Mouse (Mus musculus) limb, embryonic 12.5 days (tissue): ENCODE results near the gene Nkiras2. TPM values are rescaled to one million over a fixed set of nuclear protein-coding genes. Genes with fewer than 3 reads are reported as not detected.

Source experiments
- ATAC-seq: fragments of 200-750 bp; cut with Nextera tagmentation; 2 replicates; pipeline ENCODE4 v1.8.0; 2017; ENCODE audit warnings: low read depth, moderate TSS enrichment; ENCODE audit not compliant: insufficient number of reproducible peaks, insufficient read depth, low FRiP score, low TSS enrichment
- H3K27ac ChIP-seq: fragments of 300-500 bp; sonication (generic); 2 replicates; pipeline ENCODE4 v1.5.1; 2016; ENCODE audit warnings: mild to moderate bottlenecking, moderate library complexity
- H3K27me3 ChIP-seq: fragments of 300-500 bp; sonication (generic); 2 replicates; pipeline ENCODE4 v1.6.1; 2016; ENCODE audit warnings: mild to moderate bottlenecking, moderate library complexity
- H3K36me3 ChIP-seq: fragments of 300-500 bp; sonication (generic); 2 replicates; pipeline ENCODE4 v1.6.1; 2016; ENCODE audit warnings: mild to moderate bottlenecking, moderate library complexity
- H3K4me1 ChIP-seq: fragments of 300-500 bp; sonication (generic); replicated peaks from 2 replicates; pipeline ENCODE4 v1.6.1; 2016
- H3K4me2 ChIP-seq: fragments of 300-500 bp; sonication (generic); 2 replicates; pipeline ENCODE4 v1.6.1; 2016; ENCODE audit warnings: mild to moderate bottlenecking, moderate library complexity
- H3K4me3 ChIP-seq: fragments of 300-500 bp; sonication (generic); replicated peaks from 2 replicates; pipeline ENCODE4 v1.5.1; 2016; ENCODE audit warnings: mild to moderate bottlenecking
- H3K9ac ChIP-seq: fragments of 300-500 bp; sonication (generic); replicated peaks from 2 replicates; pipeline ENCODE4 v1.6.1; 2016; ENCODE audit warnings: mild to moderate bottlenecking, moderate library complexity
- H3K9me3 ChIP-seq: fragments of 300-500 bp; sonication (generic); 2 replicates; pipeline ENCODE4 v1.6.1; 2016; ENCODE audit warnings: mild to moderate bottlenecking, moderate library complexity
- WGBS: fragments of 180-500 bp; shearing (Covaris S2); methylation state at CpG from one replicate; pipeline ENCODE4 v1.1.7; 2016; 5-methylcytosine and 5-hydroxymethylcytosine counted together
- polyA plus RNA-seq: library from polyadenylated mRNA; unstranded; fragments of >200 nt; fragmentation: Nextera tagmentation; extraction: Ambion mirVana; gene quantifications from 2 replicates; pipeline ENCODE4 v1.2.1, GENCODE M21; 2016

Gene Nkiras2
- polyA plus RNA-seq, 1 experiment from 2014 or later, result 80.4 TPM

- Histone ChIP-seq H3K27me3 (no peaks in the 10 kb centered on the region), H3K9me3 (no peaks in the 10 kb centered on the region), H3K4me3 (no peak overlapping the region), H3K9ac (no peak overlapping the region), H3K27ac (no peak overlapping the region), H3K4me1 (no peaks in the 10 kb centered on the region), H3K4me2 (no peak overlapping the region), H3K36me3 (peaks cover 91% of the 10 kb centered on the region)
- WGBS, result 88% methylated on average over 4 of the region's 4 CpGs
- ATAC-seq, result no peak
Observed at GRCm38 (mm10) chr11:100598074-100598473, 21.0 kb upstream of the Nkiras2 start.

- no peak overlapping the region for H3K4me3 ChIP-seq
- H3K9me3 ChIP-seq, result no peaks in the 10 kb centered on the region
- peaks cover 4% of the 10 kb centered on the region for H3K4me1 ChIP-seq
- no peak overlapping the region for H3K27ac ChIP-seq
- WGBS, result 96% methylated on average over 3 of the region's 3 CpGs
- H3K36me3 ChIP-seq, result peaks cover 66% of the 10 kb centered on the region
- no peak for ATAC-seq
- no peak overlapping the region for H3K4me2 ChIP-seq
- H3K9ac ChIP-seq, result no peak overlapping the region
- H3K27me3 ChIP-seq, result no peaks in the 10 kb centered on the region
Observed at GRCm38 (mm10) chr11:100601372-100601771, 17.7 kb upstream of the Nkiras2 start.

- Histone ChIP-seq H3K4me3 (no peak overlapping the region), H3K9me3 (no peaks in the 10 kb centered on the region), H3K27me3 (no peaks in the 10 kb centered on the region), H3K27ac (no peak overlapping the region), H3K4me2 (no peak overlapping the region), H3K9ac (no peak overlapping the region), H3K4me1 (peaks cover 4% of the 10 kb centered on the region), H3K36me3 (peaks cover 61% of the 10 kb centered on the region)
- no peak for ATAC-seq
- 93% methylated on average over 9 of the region's 9 CpGs for WGBS
Observed at GRCm38 (mm10) chr11:100603155-100603554, 15.9 kb upstream of the Nkiras2 start.

GRCm38 (mm10) chr11:100603813-100604212, 15.2 kb upstream of the Nkiras2 start:
- 79% methylated on average over 8 of the region's 8 CpGs for WGBS
- H3K9ac ChIP-seq, result no peak overlapping the region
- H3K4me2 ChIP-seq, result no peak overlapping the region
- peaks cover 61% of the 10 kb centered on the region for H3K36me3 ChIP-seq
- no peak overlapping the region for H3K27ac ChIP-seq
- no peaks in the 10 kb centered on the region for H3K9me3 ChIP-seq
- H3K4me1 ChIP-seq, result peaks cover 4% of the 10 kb centered on the region
- H3K4me3 ChIP-seq, result no peak overlapping the region
- no peak for ATAC-seq
- no peaks in the 10 kb centered on the region for H3K27me3 ChIP-seq

GRCm38 (mm10) chr11:100604321-100605005, 14.6 kb upstream of the Nkiras2 start:
- Histone ChIP-seq H3K9ac (no peak overlapping the region), H3K4me3 (no peak overlapping the region), H3K9me3 (no peaks in the 10 kb centered on the region), H3K36me3 (peaks cover 56% of the 10 kb centered on the region), H3K4me2 (no peak overlapping the region), H3K27ac (no peak overlapping the region), H3K27me3 (no peaks in the 10 kb centered on the region), H3K4me1 (peaks cover 4% of the 10 kb centered on the region)
- WGBS, result 73% methylated on average over 4 of the region's 4 CpGs
- no peak for ATAC-seq

- H3K27ac ChIP-seq, result 0 out of 2 replicates have a peak overlapping the region, but pooled peaks have one; percentile 12
- 90% methylated on average over 10 of the region's 10 CpGs for WGBS
- H3K9me3 ChIP-seq, result no peaks in the 10 kb centered on the region
- H3K27me3 ChIP-seq, result no peaks in the 10 kb centered on the region
- H3K36me3 ChIP-seq, result peaks cover 46% of the 10 kb centered on the region
- no peak overlapping the region for H3K4me2 ChIP-seq
- H3K4me1 ChIP-seq, result peaks cover 4% of the 10 kb centered on the region
- no peak overlapping the region for H3K9ac ChIP-seq
- H3K4me3 ChIP-seq, result no peak overlapping the region
- ATAC-seq, result no peak
Observed at GRCm38 (mm10) chr11:100605451-100605850, 13.6 kb upstream of the Nkiras2 start.

- H3K36me3 ChIP-seq, result peaks cover 44% of the 10 kb centered on the region
- H3K27ac ChIP-seq, result no peak overlapping the region
- no peaks in the 10 kb centered on the region for H3K9me3 ChIP-seq
- H3K4me2 ChIP-seq, result no peak overlapping the region
- no peak overlapping the region for H3K9ac ChIP-seq
- ATAC-seq, result no peak
- WGBS, result 94% methylated on average over 6 of the region's 6 CpGs
- H3K4me1 ChIP-seq, result peaks cover 4% of the 10 kb centered on the region
- no peak overlapping the region for H3K4me3 ChIP-seq
- H3K27me3 ChIP-seq, result no peaks in the 10 kb centered on the region
Observed at GRCm38 (mm10) chr11:100607121-100607520, 11.9 kb upstream of the Nkiras2 start.

- Histone ChIP-seq H3K4me1 (peaks cover 4% of the 10 kb centered on the region), H3K27me3 (no peaks in the 10 kb centered on the region), H3K36me3 (peaks cover 39% of the 10 kb centered on the region; the same call in 1 of the 2 replicates), H3K9ac (no peak overlapping the region), H3K4me3 (no peak overlapping the region), H3K4me2 (no peak overlapping the region), H3K27ac (no peak overlapping the region), H3K9me3 (no peaks in the 10 kb centered on the region)
- 76% methylated on average over 4 of the region's 4 CpGs for WGBS
- no peak for ATAC-seq
Observed at GRCm38 (mm10) chr11:100608796-100609195, 10.2 kb upstream of the Nkiras2 start.

GRCm38 (mm10) chr11:100609355-100609996, 9.6 kb upstream of the Nkiras2 start:
- Histone ChIP-seq H3K9ac (no peak overlapping the region), H3K36me3 (peaks cover 39% of the 10 kb centered on the region; the same call in 1 of the 2 replicates), H3K4me2 (no peak overlapping the region), H3K27ac (no peak overlapping the region), H3K4me1 (peaks cover 2% of the 10 kb centered on the region), H3K4me3 (no peak overlapping the region), H3K9me3 (no peaks in the 10 kb centered on the region), H3K27me3 (no peaks in the 10 kb centered on the region)
- ATAC-seq, result no peak
- WGBS, result 95% methylated on average over 5 of the region's 5 CpGs

- no peak overlapping the region for H3K9ac ChIP-seq
- no peaks in the 10 kb centered on the region for H3K27me3 ChIP-seq
- no peaks in the 10 kb centered on the region for H3K9me3 ChIP-seq
- 86% methylated on average over 9 of the region's 9 CpGs for WGBS
- H3K4me2 ChIP-seq, result no peak overlapping the region
- no peak overlapping the region for H3K4me3 ChIP-seq
- peaks cover 39% of the 10 kb centered on the region; the same call in 1 of the 2 replicates for H3K36me3 ChIP-seq
- no peaks in the 10 kb centered on the region for H3K4me1 ChIP-seq
- H3K27ac ChIP-seq, result no peak overlapping the region
- no peak for ATAC-seq
Observed at GRCm38 (mm10) chr11:100609997-100610680, 8.9 kb upstream of the Nkiras2 start.

GRCm38 (mm10) chr11:100611627-100612026, 7.4 kb upstream of the Nkiras2 start:
- Histone ChIP-seq H3K4me1 (no peaks in the 10 kb centered on the region; the same call in 1 of the 2 replicates), H3K9me3 (no peaks in the 10 kb centered on the region), H3K9ac (no peak overlapping the region), H3K36me3 (peaks cover 46% of the 10 kb centered on the region), H3K4me3 (no peak overlapping the region), H3K27me3 (no peaks in the 10 kb centered on the region), H3K27ac (no peak overlapping the region), H3K4me2 (no peak overlapping the region)
- no peak for ATAC-seq
- 89% methylated on average over 6 of the region's 6 CpGs for WGBS
